Mouse (Mus musculus) CD8-positive naive resting alpha-beta T cell, adult 2 months (primary cell): Measurements from ENCODE around the gene Dnaaf5.

Experiments
- DNase-seq, 2 experiments: peaks; one replicate each; pipeline ENCODE4 v3.0.0; 2022; ENCODE audit warnings: low read depth in 2 of 2, low spot score in 2 of 2

Dnaaf5 gene

DNA sequence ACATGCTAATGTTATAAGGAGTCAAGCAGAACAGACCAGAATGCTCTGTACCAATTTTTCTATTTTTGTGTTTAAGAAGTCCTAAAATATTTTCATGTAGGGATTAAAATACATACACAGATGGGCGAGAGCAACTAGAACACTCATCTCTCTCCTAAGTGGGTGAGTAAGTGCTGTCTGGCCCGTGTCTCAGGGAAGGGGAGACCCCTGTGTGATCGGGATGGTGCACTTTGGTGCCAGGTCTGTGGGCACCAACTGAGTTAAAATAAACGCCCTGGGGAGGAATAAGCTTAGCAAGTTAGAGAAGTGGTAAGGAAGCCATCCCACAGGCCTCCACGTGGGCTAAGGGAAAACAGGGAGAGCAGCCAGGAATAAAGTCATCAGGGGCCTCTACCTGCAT is 40.9 kb downstream of the Dnaaf5 start:
- DNase-seq, result no peak

DNA sequence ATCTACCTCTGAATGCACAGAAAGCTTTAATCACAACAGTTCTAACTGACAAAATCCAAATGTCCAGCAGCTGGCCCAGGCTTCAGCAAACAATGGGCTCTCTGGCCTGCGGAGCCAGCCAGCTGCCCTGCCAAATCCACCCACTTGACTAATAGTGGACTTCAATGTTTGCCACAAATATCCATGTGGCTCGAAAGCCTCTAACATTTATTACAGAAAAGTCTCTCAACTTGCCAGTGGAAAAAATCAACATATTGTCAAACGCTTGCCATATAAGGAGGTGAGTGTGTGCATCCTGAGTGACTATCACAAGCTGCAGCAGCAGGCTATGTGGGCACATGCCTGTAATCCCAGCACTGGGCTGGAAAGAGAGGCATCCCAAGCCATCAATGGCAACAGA is 48.8 kb downstream of the Dnaaf5 start:
- DNase-seq, result no peak

DNA sequence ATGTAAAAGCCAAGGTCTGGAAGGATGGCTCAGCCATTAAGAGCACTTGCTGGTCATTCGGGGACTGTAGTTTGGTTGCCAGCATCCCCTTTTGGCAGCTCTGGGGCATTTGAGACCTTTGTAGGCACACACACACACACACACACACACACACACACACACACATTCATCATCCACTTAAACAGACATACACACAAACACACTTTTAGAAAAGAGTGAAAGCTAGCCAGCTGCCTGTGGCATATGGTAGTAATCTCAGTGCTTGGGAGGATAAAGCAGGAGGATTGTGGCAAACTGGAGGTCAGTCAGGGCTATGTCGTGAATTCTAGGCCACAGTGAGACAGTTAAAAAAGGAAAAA is 49.6 kb downstream of the Dnaaf5 start:
- DNase-seq, result no peak

DNA sequence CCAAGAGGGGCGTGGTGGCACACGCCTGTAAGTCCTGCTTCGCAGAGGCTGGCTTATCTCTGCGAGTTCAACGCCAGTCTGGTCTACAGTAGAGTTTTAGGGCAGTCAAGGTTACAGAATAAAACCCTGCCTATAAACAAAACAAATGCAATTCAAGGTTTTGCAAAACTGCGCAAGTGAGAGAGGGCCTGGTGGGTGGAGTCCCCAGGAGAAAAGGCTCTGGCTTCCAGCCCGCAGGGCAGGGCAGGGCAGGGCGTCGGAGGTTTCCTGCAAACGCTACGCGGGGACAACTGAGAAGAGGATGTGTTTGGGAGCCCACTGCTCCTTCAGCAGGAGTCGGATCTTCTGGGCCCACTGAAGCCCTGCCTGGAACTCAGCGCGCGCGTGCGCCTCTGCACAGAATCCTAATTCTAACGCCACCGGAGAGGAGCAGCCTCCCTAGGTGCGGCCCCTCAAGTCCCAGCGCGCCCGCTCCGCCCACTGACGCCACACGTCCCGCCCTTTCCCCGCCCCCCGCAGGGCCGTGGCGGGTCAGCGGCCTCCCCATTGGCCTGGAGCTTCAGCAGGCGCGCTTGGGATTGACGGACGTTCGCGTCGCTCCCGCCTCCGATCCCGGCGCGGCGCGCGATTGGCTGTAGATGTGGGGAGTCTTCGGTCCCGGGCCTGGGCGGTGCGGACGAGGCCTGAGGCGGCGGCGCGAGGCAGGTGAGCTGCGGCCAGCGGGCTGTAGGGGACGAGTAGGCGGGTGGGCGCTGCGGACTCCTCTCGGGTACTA is 50.2 kb downstream of the Dnaaf5 start, which contains the start of gene Sun1:
Gene Sun1 (plus strand): TSS at position 643 of the 775 bp plus-strand sequence.
- peak; percentile 96 to 99 for DNase-seq

DNA sequence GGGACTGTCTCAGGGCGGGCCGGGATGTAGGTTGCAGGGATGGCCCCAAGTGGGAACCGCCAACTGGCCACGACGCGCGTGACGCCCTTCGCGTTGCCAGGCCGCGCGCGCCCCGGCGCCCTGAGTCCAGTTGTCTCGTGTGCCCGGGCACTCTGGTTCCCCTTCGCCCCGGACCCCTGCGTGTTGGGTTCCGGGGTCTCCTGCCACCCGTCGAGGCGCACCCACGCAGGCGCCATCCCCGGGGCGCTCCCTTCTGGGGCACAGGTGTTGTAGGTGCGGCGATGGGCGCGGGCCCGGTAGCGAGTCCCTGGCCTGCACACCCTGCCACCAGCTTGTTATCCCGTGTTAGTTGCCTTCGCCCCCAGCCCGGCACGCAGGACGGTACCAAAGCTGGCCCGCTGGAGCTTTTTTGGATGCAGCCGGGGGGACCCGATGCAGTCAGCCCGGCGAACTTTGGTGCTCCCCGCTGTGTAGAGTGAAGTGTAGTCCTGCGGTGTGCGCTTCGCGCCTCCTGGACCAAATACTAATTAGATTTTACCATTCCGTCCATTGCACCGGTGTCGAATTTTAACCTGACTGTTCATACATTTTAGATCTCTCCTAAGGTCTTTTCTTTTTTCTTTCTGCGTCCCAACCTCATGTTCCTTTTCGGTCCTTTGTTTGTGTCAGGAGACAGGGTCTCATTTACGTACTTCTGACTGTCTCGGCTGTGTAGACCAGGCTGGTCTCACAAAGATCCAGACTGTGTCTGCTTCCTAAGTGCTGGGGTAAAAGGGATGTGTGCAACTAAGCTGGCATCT is 50.9 kb downstream of the Dnaaf5 start:
- peak in 1 of 2 experiments; percentile 36 for DNase-seq

DNA sequence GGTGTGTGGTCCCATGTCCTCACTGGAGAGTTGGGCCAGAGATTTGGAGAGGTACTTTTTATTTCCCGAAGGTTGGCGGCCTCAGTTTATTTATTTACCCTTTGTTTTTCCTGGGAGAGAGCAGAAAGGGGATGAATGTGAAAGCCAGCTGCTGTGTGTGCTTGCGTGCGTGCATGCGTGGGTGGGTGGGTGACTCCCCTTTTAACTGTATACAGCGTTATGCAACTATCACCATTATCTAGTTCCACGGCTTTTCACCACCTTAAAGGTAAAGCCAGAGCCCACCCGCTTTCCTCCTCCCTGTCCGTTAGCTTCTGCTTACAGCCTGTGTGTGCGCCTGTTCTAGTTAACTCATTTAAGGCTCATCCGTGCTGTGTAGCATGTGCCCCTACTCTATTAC is 52.1 kb downstream of the Dnaaf5 start:
- no peak for DNase-seq

DNA sequence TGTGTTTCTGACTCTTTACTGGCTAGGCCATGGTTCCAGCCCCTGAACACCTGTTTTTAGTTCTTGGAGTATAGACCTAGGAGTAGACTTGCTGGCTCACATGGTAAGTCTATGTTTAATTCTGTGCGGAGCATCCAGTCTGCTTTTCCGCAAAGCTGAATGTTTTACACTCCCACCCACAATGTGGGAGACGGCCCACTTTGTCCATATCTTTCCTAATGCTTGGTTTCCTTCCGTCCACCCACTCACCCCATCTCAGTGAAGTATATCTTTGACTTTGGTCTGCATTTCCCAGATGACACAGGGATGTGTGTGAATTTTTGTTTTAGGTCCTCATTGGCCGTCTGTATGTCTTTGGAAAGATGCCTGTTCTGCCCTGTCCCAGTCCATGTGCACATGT is 53.3 kb downstream of the Dnaaf5 start:
- no peak for DNase-seq

DNA sequence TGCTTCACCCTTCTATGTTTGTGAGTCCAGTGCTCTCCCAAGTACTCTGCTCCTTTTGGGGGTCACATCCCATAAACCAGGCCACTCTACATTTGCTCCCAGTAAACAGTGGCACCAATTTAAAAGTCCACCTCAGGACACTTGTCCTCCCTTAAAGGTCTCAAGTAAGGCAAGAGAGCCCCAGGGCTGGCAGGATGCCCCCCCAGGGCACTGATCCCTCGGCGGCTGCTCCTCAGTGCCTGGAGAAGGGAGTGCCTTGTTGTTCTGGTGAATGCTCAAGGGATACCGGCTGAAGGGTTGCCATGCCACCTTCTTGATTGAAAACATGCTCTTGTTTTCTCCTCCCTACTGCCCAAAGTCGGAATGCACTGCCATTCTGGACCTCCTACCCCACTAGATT is 56.1 kb downstream of the Dnaaf5 start:
- no peak for DNase-seq

DNA sequence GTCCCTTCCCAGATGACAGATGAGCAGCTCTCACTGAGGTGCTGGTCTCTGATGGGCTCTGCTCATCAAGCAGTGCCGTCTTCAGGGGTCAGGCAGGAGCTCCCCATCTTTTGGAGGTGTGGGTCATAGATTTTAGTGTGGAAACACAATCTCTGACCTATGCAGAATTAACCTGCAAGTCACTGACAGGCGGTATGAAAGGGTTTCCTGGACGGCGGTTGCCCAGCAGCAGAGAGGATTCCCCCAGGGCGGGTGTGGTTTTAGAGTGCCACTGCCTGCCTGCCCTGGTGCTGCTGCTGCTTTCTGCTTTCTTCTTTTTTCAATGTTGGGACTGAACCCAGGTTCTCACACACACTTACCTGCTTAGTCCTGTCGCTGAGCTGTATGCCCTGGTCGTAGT is 56.5 kb downstream of the Dnaaf5 start:
- no peak for DNase-seq

DNA sequence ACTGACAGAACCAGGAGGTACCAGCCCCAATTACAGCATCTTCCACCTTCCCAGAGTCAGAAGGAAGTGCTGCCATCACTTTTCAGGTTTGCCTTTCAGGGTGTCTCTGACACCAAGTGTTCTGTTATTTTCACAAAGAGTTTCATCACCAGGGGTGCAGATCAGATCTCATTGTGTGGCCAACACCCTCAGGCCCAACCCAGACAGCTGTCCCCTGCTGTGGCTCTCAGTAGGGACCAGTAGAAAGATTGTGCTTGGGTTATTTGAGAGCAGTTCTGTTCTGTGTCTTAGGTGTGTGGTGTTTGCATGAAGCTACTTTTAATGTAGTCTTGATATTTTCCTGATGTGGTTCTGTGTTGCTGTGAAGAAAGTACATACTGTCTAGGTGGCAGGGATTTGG is 58.2 kb downstream of the Dnaaf5 start:
- no peak for DNase-seq

DNA sequence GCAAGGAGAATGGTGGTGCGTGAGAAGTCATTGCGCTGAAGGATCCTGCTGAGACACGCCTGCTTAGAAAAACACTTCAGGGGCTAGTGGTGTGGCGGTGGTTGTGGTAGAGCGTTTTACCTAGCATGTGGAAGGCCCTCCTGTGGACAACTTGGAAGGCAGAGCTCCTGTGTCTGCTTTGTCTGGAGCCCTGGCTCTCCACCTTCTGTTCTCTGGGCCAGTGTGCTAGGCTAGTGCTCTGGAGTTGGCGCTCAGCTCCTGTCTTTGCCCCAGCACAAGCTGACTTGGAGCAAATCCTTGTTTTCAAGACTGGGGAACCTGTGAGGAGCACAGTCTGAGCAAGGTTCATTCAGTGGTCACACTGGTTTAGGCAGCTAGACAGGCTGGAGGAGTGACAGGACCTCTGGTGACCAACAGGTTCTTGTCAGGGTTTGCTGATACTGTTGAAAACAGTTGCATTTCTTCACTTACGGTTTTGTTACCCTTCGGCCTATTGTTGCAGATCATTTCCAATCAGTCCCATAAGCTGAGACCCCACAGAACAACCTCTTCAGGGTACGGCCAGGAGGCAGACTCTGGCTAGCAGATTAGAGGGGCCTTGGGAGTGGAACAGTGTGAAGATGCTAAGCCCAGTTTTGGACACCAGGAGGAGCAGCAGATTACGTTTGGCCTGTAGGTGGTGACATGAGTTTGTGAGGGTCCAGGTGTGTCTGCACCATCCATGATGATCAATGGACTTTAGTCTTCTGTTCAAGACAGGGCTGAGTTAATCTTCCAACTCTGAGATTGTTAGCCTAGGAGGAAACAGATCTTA is 59.1 kb downstream of the Dnaaf5 start:
- DNase-seq, result no peak

DNA sequence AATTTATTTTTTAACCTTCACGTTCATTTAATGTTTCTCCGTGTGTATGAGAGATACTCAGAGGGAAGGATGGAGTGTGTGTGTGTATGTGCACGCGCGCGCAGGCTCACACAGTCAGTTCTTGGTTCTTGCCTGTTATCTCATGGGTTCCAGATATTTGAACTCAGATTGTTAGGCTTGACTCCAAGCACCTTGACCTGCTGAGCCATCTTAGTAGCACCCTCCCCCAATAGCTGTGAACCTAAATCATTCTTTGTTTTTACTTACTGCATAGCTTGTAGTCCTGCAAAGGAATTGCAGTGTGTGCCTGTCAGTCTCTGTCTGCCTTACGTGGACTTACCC is 59.6 kb downstream of the Dnaaf5 start:
- no peak for DNase-seq

DNA sequence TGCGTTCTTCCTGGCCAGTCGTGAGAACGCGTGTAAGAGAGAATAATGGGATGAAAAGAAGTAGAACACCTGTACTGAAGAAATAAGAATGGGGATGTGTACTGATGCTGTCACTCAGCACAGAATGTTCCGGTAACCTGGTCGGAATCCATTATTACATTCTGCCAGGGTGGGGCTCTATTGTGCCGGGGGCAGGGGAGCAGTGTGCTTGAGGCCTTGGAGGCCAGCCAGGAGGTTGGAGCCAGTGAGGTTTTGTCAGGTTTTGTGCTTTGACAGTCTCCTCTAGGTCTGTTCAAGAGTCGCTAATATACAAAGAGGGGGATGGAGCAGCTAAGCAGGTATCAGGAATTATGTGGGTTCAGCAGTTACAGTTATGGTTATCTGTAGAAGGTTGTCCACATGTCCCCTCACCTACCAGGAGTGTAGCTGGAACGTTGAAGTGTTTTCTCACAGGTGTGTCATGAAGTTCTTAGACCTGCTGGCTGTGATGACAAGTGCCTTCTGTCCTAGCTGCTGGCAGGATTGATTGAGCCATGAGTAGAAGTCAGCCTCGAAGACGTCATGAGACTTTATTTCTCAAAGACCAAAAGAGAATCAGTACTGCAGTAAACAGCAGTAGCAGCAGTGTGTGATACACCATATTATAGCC is 61.8 kb downstream of the Dnaaf5 start:
- DNase-seq, result no peak

DNA sequence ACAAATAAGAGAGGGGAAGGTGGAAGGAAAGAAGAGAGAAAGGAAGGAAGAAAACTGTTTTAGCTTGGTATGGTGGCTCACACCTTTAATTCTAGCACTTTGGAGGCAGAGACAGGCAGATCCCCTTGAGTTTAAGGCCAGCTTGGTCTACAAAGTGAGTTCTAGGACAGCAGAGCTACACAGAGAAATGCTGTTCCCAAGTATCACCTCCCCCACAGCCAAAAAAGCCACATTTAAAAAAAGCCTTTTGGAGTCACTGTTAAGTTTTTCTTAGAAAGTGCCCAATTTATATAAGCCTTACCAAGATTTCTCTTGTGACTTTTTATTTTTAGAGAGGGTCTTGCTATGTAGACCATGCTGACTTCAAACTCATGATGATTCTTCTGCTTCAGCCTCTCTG is 64.3 kb downstream of the Dnaaf5 start:
- DNase-seq, result no peak

DNA sequence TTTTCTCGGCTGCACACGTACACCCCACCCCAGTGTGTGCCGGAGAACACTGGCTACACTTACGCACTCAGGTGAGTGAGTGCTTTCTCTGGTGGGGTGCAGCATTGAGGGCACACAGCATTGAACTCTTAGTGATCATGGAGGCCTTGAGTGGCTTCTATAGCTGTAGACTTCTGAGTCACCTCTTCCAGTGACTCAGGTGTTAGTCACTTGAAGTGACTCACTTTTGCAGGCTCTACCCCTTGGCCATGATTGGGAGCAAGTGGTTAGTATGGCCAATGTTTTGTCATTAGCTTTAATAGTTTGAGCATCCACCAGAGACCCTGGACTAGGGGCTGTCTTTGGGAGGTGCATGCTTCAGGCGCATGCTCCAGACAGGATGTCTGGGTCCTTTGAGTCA is 65.2 kb downstream of the Dnaaf5 start:
- DNase-seq, result no peak

DNA sequence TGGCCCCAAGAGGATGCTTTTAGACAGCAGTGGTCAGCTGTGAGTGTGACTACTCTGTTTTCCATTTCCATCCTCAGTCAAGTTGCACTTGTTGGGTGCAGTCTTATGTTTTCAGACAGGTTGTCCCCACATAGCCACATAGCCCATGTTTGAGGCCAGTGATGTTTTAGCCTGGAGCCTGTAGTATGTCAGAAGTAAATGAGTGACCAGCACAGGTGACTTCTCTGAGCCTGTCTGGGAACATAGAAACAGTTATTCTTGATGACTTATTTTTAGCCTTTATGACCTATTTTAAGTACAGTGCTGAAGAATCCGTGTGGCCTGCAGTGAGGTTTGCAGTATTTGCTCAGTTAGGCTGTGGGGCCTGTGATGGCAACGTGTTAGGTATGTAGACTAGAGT is 66.1 kb downstream of the Dnaaf5 start:
- DNase-seq, result no peak

DNA sequence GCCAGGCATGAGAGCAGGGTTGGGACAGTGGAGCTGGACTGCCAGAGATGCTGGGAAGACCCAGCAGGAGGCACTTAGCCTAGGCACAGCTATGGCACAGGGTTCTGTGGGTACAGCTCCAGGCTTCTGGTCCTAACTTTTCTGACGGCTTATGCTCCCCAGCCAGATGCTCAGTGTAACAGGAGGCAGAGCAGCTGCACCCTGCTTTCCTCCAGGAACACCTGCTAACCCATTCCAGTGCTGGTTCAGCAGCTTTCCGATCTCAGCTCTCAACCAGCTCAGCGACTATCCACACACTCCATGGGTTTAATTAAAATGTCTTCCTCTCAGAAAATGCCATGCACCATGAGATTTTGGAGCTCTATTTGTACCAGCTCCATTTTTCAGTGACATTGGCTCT is 66.8 kb downstream of the Dnaaf5 start:
- no peak for DNase-seq

DNA sequence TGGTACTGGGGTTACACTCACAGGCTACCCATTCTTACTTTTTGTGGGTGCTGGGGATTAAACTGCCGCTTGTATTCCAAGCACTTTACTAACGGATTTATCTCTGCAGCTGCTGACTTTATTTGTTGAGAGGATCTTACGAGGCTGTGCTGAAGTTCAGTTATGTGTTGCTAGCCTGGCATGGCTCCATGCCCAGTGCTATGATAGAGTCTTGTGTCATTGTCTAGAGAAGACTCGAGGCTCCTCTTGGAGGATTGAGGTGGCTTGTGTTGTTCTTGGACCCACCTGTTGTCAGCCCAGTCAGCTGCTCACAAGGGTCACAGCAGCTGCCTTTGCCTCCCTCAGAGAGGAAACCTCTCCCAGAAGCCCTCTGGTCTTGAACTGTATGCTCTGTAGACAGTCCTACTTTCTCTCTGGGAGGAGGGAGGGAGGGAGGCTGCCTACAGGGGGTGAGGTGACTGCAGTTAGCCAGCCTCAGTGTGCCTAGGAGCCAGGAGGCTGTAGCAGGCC is 70.0 kb downstream of the Dnaaf5 start:
- DNase-seq, result no peak

DNA sequence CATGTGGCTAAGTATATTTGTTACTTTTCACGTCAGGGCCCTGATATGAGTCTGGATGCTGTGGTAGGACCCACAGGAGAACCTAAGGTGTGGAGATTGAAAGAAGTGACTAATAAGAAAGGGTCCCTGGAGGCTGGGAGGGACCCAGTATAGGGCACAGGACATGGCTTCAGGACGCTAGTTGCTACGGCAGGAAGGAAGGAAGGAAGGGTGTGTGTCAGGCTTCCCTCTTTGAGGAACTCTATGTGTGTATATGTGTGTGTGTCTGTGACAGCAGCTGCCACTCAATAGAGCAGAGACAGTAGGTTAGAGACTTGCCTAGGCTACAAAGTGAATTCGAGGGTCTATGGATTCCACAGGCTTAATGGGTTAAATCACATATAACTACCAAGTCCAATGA is 70.6 kb downstream of the Dnaaf5 start:
- no peak for DNase-seq

DNA sequence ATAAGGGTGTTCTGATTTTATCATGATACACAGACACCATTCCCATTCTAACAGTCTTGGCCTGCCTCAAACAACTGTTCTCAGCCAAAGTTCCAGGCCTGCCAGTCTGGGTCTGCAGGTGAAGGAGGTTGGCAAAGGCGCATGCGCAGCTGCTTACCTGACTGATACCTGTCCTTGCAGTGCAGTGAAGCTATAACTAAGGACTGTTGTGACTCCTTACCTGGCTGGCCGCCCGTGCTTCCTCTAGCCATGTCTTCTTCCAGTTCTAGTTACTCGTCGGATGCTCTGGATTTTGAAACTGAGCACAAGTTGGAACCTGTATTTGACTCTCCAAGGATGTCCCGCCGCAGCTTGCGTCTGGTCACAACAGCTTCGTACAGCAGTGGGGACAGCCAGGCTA is 73.3 kb downstream of the Dnaaf5 start:
- DNase-seq, result no peak

DNA sequence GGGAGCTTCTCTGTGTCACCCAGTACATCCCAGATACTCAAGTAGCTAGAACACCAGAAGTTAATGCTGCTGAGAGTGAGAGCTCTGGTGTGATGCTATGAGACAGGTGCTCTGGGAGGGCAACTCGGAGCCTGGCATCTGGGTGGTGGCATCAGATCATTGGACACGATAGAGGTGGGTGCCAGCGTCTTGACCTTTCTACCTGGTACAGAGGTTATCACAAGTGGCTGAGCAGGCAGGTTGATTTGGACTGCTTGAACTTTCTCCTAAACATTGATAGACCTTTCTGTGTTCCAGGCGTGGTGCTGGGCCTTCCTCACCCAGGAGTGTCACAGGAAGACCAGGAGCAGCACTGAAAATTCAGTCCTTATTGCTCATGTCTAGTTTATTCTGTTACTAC is 77.2 kb downstream of the Dnaaf5 start:
- no peak for DNase-seq
